ENCODE assay signal across 17 mouse cellular contexts in genomic region chr10:118975772-118976171, GRCm38 (mm10).
"Had no signal": no experiment of that assay in that cellular context is flagged by ENCODE, and none has a peak within 500 bp of the region (broad histone marks: within the 10 kb centered on the region; RNA-seq: fewer than 3 reads in every experiment).

No protein-coding gene starts in this region.

- DNase-seq: kidney, adult 8-10 months; kidney, postnatal 10 days; kidney, postnatal 36 days; layer of hippocampus, postnatal 36 days; lung, adult 2 months; lung, postnatal 14 days; lung, postnatal 4 days; midbrain, embryonic 14.5 days had no signal

- ATAC-seq: intestine, postnatal 0 days; liver, embryonic 12.5 days had no signal

- H3K9me3 ChIP-seq: kidney, embryonic 15.5 days; limb, embryonic 15.5 days; liver, embryonic 12.5 days; liver, embryonic 15.5 days; neural tube, embryonic 12.5 days had no signal

- H3K4me1 ChIP-seq: liver, embryonic 12.5 days; liver, embryonic 15.5 days had no signal

- H3K9ac ChIP-seq: kidney, embryonic 15.5 days; limb, embryonic 15.5 days; liver, embryonic 12.5 days; liver, embryonic 15.5 days; neural tube, embryonic 12.5 days had no signal

- H3K4me2 ChIP-seq: kidney, embryonic 15.5 days; limb, embryonic 15.5 days; liver, embryonic 12.5 days; liver, embryonic 15.5 days; midbrain, embryonic 11.5 days; neural tube, embryonic 12.5 days had no signal

- H3K27ac ChIP-seq: kidney, embryonic 15.5 days; left cerebral cortex, adult 2 months; limb, embryonic 15.5 days; liver, embryonic 12.5 days; liver, embryonic 15.5 days; neural tube, embryonic 12.5 days; stomach, postnatal 0 days had no signal

- H3K36me3 ChIP-seq: kidney, embryonic 15.5 days; limb, embryonic 15.5 days; liver, embryonic 12.5 days; liver, embryonic 15.5 days; neural tube, embryonic 12.5 days had no signal

- H3K4me3 ChIP-seq: kidney, embryonic 15.5 days; left cerebral cortex, adult 2 months; limb, embryonic 15.5 days; liver, embryonic 12.5 days; liver, embryonic 15.5 days; neural tube, embryonic 12.5 days had no signal

- H3K27me3 ChIP-seq: kidney, embryonic 15.5 days; limb, embryonic 15.5 days; liver, embryonic 12.5 days; liver, embryonic 15.5 days; neural tube, embryonic 12.5 days had no signal
